ENCODE assay signal across 20 mouse cellular contexts in genomic region chr7:35003171-35003737, GRCm38 (mm10). TPM values are rescaled to one million over a fixed set of nuclear protein-coding genes. Genes with fewer than 3 reads are reported as not detected.
DNase-seq lines count a peak whose midpoint lies in the region; ATAC-seq and TF ChIP-seq lines count a peak whose summit lies in the region.
"Had no signal": no experiment of that assay in that cellular context is flagged by ENCODE, and none has a peak within 500 bp of the region (broad histone marks: within the 10 kb centered on the region; RNA-seq: fewer than 3 reads in every experiment).

No protein-coding gene starts in this region.

- no peaks in the 10 kb centered on the region; the same call in 1 of the 2 replicates for H3K36me3 ChIP-seq in kidney, embryonic 14.5 days (ENCODE audit: control insufficient read depth, insufficient read depth, low read length)
- no peaks in the 10 kb centered on the region for H3K36me3 ChIP-seq in midbrain, embryonic 16.5 days (ENCODE audit: control insufficient read depth, insufficient read depth, low read length)
- H3K36me3 ChIP-seq in midbrain, embryonic 11.5 days (ENCODE audit: control insufficient read depth, insufficient read depth, low read length), result no peaks in the 10 kb centered on the region
- no peaks in the 10 kb centered on the region for H3K36me3 ChIP-seq in hindbrain, postnatal 0 days (ENCODE audit: insufficient read depth, low read length)
- H3K36me3 ChIP-seq in midbrain, postnatal 0 days (ENCODE audit: insufficient read depth, low read length), result no peaks in the 10 kb centered on the region
- H3K36me3 ChIP-seq: embryonic facial prominence, embryonic 15.5 days had no signal

- 84% methylated on average over 7 of the region's 7 CpGs for WGBS in kidney, embryonic 14.5 days
- WGBS in midbrain, embryonic 16.5 days, result 48% methylated on average over 7 of the region's 7 CpGs
- 69% methylated on average over 7 of the region's 7 CpGs for WGBS in midbrain, embryonic 11.5 days
- 49% methylated on average over 7 of the region's 7 CpGs for WGBS in hindbrain, postnatal 0 days
- 53% methylated on average over 7 of the region's 7 CpGs for WGBS in midbrain, postnatal 0 days

- no peak overlapping the region for H3K9ac ChIP-seq in kidney, embryonic 14.5 days (ENCODE audit: low read depth, low read length)
- no peak overlapping the region for H3K9ac ChIP-seq in midbrain, embryonic 16.5 days (ENCODE audit: low read depth, low read length)
- no peak overlapping the region for H3K9ac ChIP-seq in midbrain, embryonic 11.5 days (ENCODE audit: low read length)
- no peak overlapping the region for H3K9ac ChIP-seq in hindbrain, postnatal 0 days (replicated peaks; ENCODE audit: low read length)
- no peak overlapping the region for H3K9ac ChIP-seq in midbrain, postnatal 0 days (replicated peaks; ENCODE audit: low read length, poor library complexity, severe bottlenecking)
- H3K9ac ChIP-seq: embryonic facial prominence, embryonic 15.5 days; liver, postnatal 0 days had no signal

- ATAC-seq in kidney, embryonic 14.5 days (ENCODE audit: low FRiP score, low TSS enrichment), result peak; percentile 20; the same call in 1 of the 2 replicates
- ATAC-seq in midbrain, embryonic 16.5 days, result peak; percentile 34; the same call in 1 of the 2 replicates
- no peak for ATAC-seq in midbrain, embryonic 11.5 days (ENCODE audit: low FRiP score)
- ATAC-seq in hindbrain, postnatal 0 days, result peak; percentile 39; the same call in 1 of the 2 replicates
- ATAC-seq in midbrain, postnatal 0 days (ENCODE audit: low FRiP score), result peak; percentile 42; the same call in 1 of the 2 replicates
- ATAC-seq: liver, postnatal 0 days had no signal

- H3K27ac ChIP-seq in kidney, embryonic 14.5 days (ENCODE audit: low read depth, low read length), result no peak overlapping the region
- no peak overlapping the region for H3K27ac ChIP-seq in midbrain, embryonic 16.5 days (ENCODE audit: low read length)
- no peak overlapping the region for H3K27ac ChIP-seq in midbrain, embryonic 11.5 days (ENCODE audit: low read depth, low read length)
- H3K27ac ChIP-seq in hindbrain, postnatal 0 days, result no peak overlapping the region; the same call in 1 of the 2 replicates
- no peak overlapping the region; the same call in 1 of the 2 replicates for H3K27ac ChIP-seq in midbrain, postnatal 0 days (ENCODE audit: low read depth, low read length)
- H3K27ac ChIP-seq: embryonic facial prominence, embryonic 15.5 days; limb, embryonic 10.5 days; stomach, postnatal 0 days had no signal

- TF ChIP-seq CTCF in hindbrain, postnatal 0 days (IDR thresholded peaks at IDR 0.05; ENCODE audit: low read depth), result no peak
- no peak for TF ChIP-seq CTCF in midbrain, postnatal 0 days (IDR thresholded peaks at IDR 0.05)

- no peaks in the 10 kb centered on the region; the same call in 1 of the 2 replicates for H3K4me1 ChIP-seq in kidney, embryonic 14.5 days (ENCODE audit: control insufficient read depth, insufficient read depth, low read length)
- peaks cover 4% of the 10 kb centered on the region; the same call in 1 of the 2 replicates for H3K4me1 ChIP-seq in midbrain, embryonic 16.5 days (ENCODE audit: control insufficient read depth, insufficient read depth, low read length)
- H3K4me1 ChIP-seq in midbrain, embryonic 11.5 days (ENCODE audit: control insufficient read depth, insufficient read depth, low read length), result peaks cover 4% of the 10 kb centered on the region; the same call in 1 of the 2 replicates
- H3K4me1 ChIP-seq in hindbrain, postnatal 0 days (ENCODE audit: insufficient read depth, low read length), result no peaks in the 10 kb centered on the region
- no peaks in the 10 kb centered on the region for H3K4me1 ChIP-seq in midbrain, postnatal 0 days (ENCODE audit: insufficient read depth, low read length)
- H3K4me1 ChIP-seq: embryonic facial prominence, embryonic 15.5 days; megakaryocyte, embryonic 14.5 days had no signal

- no peaks in the 10 kb centered on the region; the same call in 1 of the 2 replicates for H3K27me3 ChIP-seq in kidney, embryonic 14.5 days (ENCODE audit: control insufficient read depth, insufficient read depth, low read length)
- no peaks in the 10 kb centered on the region for H3K27me3 ChIP-seq in midbrain, embryonic 16.5 days (ENCODE audit: control insufficient read depth, insufficient read depth, low read depth, low read length)
- no peaks in the 10 kb centered on the region for H3K27me3 ChIP-seq in midbrain, embryonic 11.5 days (ENCODE audit: control insufficient read depth, insufficient read depth, low read length)
- no peaks in the 10 kb centered on the region for H3K27me3 ChIP-seq in hindbrain, postnatal 0 days (ENCODE audit: insufficient read depth, low read length)
- H3K27me3 ChIP-seq in midbrain, postnatal 0 days (ENCODE audit: insufficient read depth, low read length), result no peaks in the 10 kb centered on the region
- H3K27me3 ChIP-seq: embryonic facial prominence, embryonic 15.5 days had no signal

- no peak overlapping the region for H3K4me3 ChIP-seq in kidney, embryonic 14.5 days (ENCODE audit: low read length)
- no peak overlapping the region for H3K4me3 ChIP-seq in midbrain, embryonic 16.5 days (ENCODE audit: low read depth, low read length)
- H3K4me3 ChIP-seq in midbrain, embryonic 11.5 days (ENCODE audit: low read depth, low read length), result no peak overlapping the region
- H3K4me3 ChIP-seq in hindbrain, postnatal 0 days (ENCODE audit: low read length), result no peak overlapping the region
- H3K4me3 ChIP-seq in midbrain, postnatal 0 days (ENCODE audit: low read depth, low read length), result no peak overlapping the region
- H3K4me3 ChIP-seq: embryonic facial prominence, embryonic 15.5 days; limb, embryonic 10.5 days; megakaryocyte, embryonic 14.5 days had no signal

- no peak overlapping the region for H3K4me2 ChIP-seq in kidney, embryonic 14.5 days (replicated peaks; ENCODE audit: low read depth, low read length)
- H3K4me2 ChIP-seq in midbrain, embryonic 16.5 days (ENCODE audit: low read length), result no peak overlapping the region
- H3K4me2 ChIP-seq in midbrain, embryonic 11.5 days, result no peak overlapping the region
- no peak overlapping the region for H3K4me2 ChIP-seq in hindbrain, postnatal 0 days (ENCODE audit: low read depth, low read length)
- no peak overlapping the region for H3K4me2 ChIP-seq in midbrain, postnatal 0 days (ENCODE audit: low read depth, low read length, poor library complexity, severe bottlenecking)
- H3K4me2 ChIP-seq: embryonic facial prominence, embryonic 15.5 days; heart, embryonic 11.5 days had no signal

- H3K9me3 ChIP-seq in kidney, embryonic 14.5 days (ENCODE audit: control insufficient read depth, low read length), result 0 out of 2 replicates have a peak, but pooled peaks cover 3% of the 10 kb centered on the region
- H3K9me3 ChIP-seq in midbrain, embryonic 16.5 days (replicated peaks; ENCODE audit: control insufficient read depth, low read length, poor library complexity, severe bottlenecking), result no peaks in the 10 kb centered on the region
- no peaks in the 10 kb centered on the region for H3K9me3 ChIP-seq in midbrain, embryonic 11.5 days (ENCODE audit: control insufficient read depth, low read length)
- no peaks in the 10 kb centered on the region for H3K9me3 ChIP-seq in hindbrain, postnatal 0 days (ENCODE audit: low read length)
- H3K9me3 ChIP-seq in midbrain, postnatal 0 days (ENCODE audit: low read length), result no peaks in the 10 kb centered on the region
- H3K9me3 ChIP-seq: embryonic facial prominence, embryonic 15.5 days; limb, embryonic 10.5 days had no signal

- DNase-seq in kidney, postnatal 25 days, result no peak
- DNase-seq in midbrain, embryonic 11.5 days (ENCODE audit: low spot score, missing footprints), result no peak
- no peak for DNase-seq in hindbrain, postnatal 0 days (ENCODE audit: low spot score)
- no peak for DNase-seq in midbrain, postnatal 0 days (ENCODE audit: low spot score)
- DNase-seq in left cerebral cortex, adult 18-20 months (ENCODE audit: low spot score in 2 of 2), result no peak
- DNase-seq: cerebellum, adult 2 months; cerebellum, postnatal 36 days; heart, postnatal 14 days; kidney, adult 18-20 months; kidney, postnatal 4 days; layer of hippocampus, adult 9-11 months; liver, postnatal 0 days; right cerebral cortex, adult 18-20 months had no signal

RNA-seq across cellular contexts. Expression of gene Cebpg, which starts 53.1 kb away (rescaled TPM):
- 30.8 and 39.3 TPM in 2 replicates for polyA plus RNA-seq in kidney, embryonic 14.5 days (2014; fragmentation: Nextera tagmentation; extraction: Ambion mirVana)
- 24.2 and 27.3 TPM in 2 replicates for polyA plus RNA-seq in midbrain, embryonic 16.5 days (2015; fragmentation: Nextera tagmentation; extraction: Ambion mirVana)
- 36.2 and 37.7 TPM in 2 replicates for polyA plus RNA-seq in midbrain, embryonic 11.5 days (2014; fragmentation: Nextera tagmentation; extraction: Ambion mirVana)
- 8.9 and 13.2 TPM in 2 replicates for total RNA-seq in hindbrain, postnatal 0 days (2014; rRNA removed)
- polyA plus RNA-seq in hindbrain, postnatal 0 days (2015; fragmentation: Nextera tagmentation; extraction: Ambion mirVana), result 14.9 and 16.0 TPM in 2 replicates
- total RNA-seq in midbrain, postnatal 0 days (2014; rRNA removed), result 13.9 and 31.9 TPM in 2 replicates
- 10.8 and 12.8 TPM in 2 replicates for polyA plus RNA-seq in midbrain, postnatal 0 days (2015; fragmentation: Nextera tagmentation; extraction: Ambion mirVana)
- total RNA-seq in left cerebral cortex, adult 18-20 months (2021), result 10 to 100 TPM; 34.4 to 36.3 TPM
